Mouse (Mus musculus) hindbrain, embryonic 11.5 days (tissue): ENCODE measurements around the gene Eln. TPM values are rescaled to one million over a fixed set of nuclear protein-coding genes. Genes with fewer than 3 reads are reported as not detected.
A peak's percentile ranks its signal among the peaks of the same experiment; 100 is the strongest.

Experiments
- ATAC-seq: fragments of 200-750 bp; cut with Nextera tagmentation; 2 replicates; pipeline ENCODE4 v1.8.0; 2017; ENCODE audit warnings: mild to moderate bottlenecking, moderate TSS enrichment, moderate library complexity; ENCODE audit not compliant: low FRiP score
- DNase-seq: peaks from one replicate; pipeline ENCODE4 v3.0.0-alpha.2; 2015; ENCODE audit warnings: low spot score
- H3K27ac ChIP-seq: fragments of 300-500 bp; sonication (generic); 2 replicates; pipeline ENCODE4 v1.5.1; 2014; ENCODE audit warnings: mild to moderate bottlenecking, low read depth, low read length
- H3K27me3 ChIP-seq: fragments of 300-500 bp; sonication (generic); 2 replicates; pipeline ENCODE4 v1.6.1; 2014; ENCODE audit warnings: mild to moderate bottlenecking, low read length, moderate library complexity, mixed read lengths; ENCODE audit not compliant: control insufficient read depth, insufficient read depth
- H3K36me3 ChIP-seq: fragments of 300-500 bp; sonication (generic); 2 replicates; pipeline ENCODE4 v1.6.1; 2014; ENCODE audit warnings: mild to moderate bottlenecking, low read length, moderate library complexity, mixed read lengths; ENCODE audit not compliant: control insufficient read depth, insufficient read depth
- H3K4me1 ChIP-seq: fragments of 300-500 bp; sonication (generic); replicated peaks from 2 replicates; pipeline ENCODE4 v1.6.1; 2014; ENCODE audit warnings: low read length, mixed read lengths; ENCODE audit not compliant: control insufficient read depth, insufficient read depth
- H3K4me2 ChIP-seq: fragments of 300-500 bp; sonication (generic); replicated peaks from 2 replicates; pipeline ENCODE4 v1.6.1; 2014; ENCODE audit warnings: mild to moderate bottlenecking, low read depth, low read length
- H3K4me3 ChIP-seq: fragments of 300-500 bp; sonication (generic); 2 replicates; pipeline ENCODE4 v1.5.1; 2014; ENCODE audit warnings: low read depth, low read length
- H3K9ac ChIP-seq: fragments of 300-500 bp; sonication (generic); 2 replicates; pipeline ENCODE4 v1.6.1; 2014; ENCODE audit warnings: low read depth, low read length
- H3K9me3 ChIP-seq: fragments of 300-500 bp; sonication (generic); 2 replicates; pipeline ENCODE4 v1.6.1; 2016; ENCODE audit warnings: low read length; ENCODE audit not compliant: control insufficient read depth
- WGBS: fragments of 180-500 bp; shearing (Covaris S2); extraction: QIAGEN DNeasy Blood & Tissue Kit; methylation state at CpG from one replicate; pipeline ENCODE4 v1.1.7; 2014; 5-methylcytosine and 5-hydroxymethylcytosine counted together
- polyA plus RNA-seq: library from polyadenylated mRNA; unstranded; fragments of >200 nt; fragmentation: Nextera tagmentation; extraction: Ambion mirVana; gene quantifications from 2 replicates; pipeline ENCODE4 v1.2.1, GENCODE M21; 2014

Eln gene
- polyA plus RNA-seq, 1 experiment from 2014 or later: 1.7 TPM

- no peak overlapping the region for H3K4me2 ChIP-seq
- DNase-seq (no peak), ATAC-seq (no peak)
- no peaks in the 10 kb centered on the region for H3K9me3 ChIP-seq
- no peak overlapping the region for H3K4me3 ChIP-seq
- peak overlapping the region; percentile 83; the same call in 1 of the 2 replicates for H3K27ac ChIP-seq
- H3K9ac ChIP-seq: peak overlapping the region; percentile 23; the same call in 1 of the 2 replicates
- H3K27me3 ChIP-seq: no peaks in the 10 kb centered on the region
- peaks cover 18% of the 10 kb centered on the region for H3K4me1 ChIP-seq
- 63% methylated on average over 5 of the region's 5 CpGs for WGBS
- H3K36me3 ChIP-seq: no peaks in the 10 kb centered on the region
Observed at GRCm38 (mm10) chr5:134674977-134675376, 72.1 kb downstream of the Eln start.

- no peak overlapping the region for H3K4me3 ChIP-seq
- ATAC-seq: no peak
- DNase-seq: no peak
Observed at GRCm38 (mm10) chr5:134672611-134673010, 74.5 kb downstream of the Eln start.

GRCm38 (mm10) chr5:134672198-134672516 is 75.0 kb downstream of the Eln start:
- H3K4me3 ChIP-seq: no peak overlapping the region
- no peak for ATAC-seq
- peaks cover 18% of the 10 kb centered on the region for H3K4me1 ChIP-seq
- no peak overlapping the region for H3K4me2 ChIP-seq
- no peaks in the 10 kb centered on the region for H3K9me3 ChIP-seq
- peak overlapping the region; percentile 65 for H3K27ac ChIP-seq
- DNase-seq: no peak
- no peak overlapping the region for H3K9ac ChIP-seq
- H3K36me3 ChIP-seq: peaks cover 5% of the 10 kb centered on the region; the same call in 1 of the 2 replicates
- WGBS: 78% methylated on average over 1 of the region's 1 CpGs
- H3K27me3 ChIP-seq: no peaks in the 10 kb centered on the region

More at GRCm38 (mm10) chr5:134672611-134673010, 74.5 kb downstream of the Eln start:
- peaks cover 5% of the 10 kb centered on the region; the same call in 1 of the 2 replicates for H3K36me3 ChIP-seq
- 0 out of 2 replicates have a peak overlapping the region, but pooled peaks have one; percentile 65 for H3K27ac ChIP-seq
- no peaks in the 10 kb centered on the region for H3K9me3 ChIP-seq
- H3K27me3 ChIP-seq: no peaks in the 10 kb centered on the region
- H3K4me1 ChIP-seq: peaks cover 18% of the 10 kb centered on the region
- H3K9ac ChIP-seq: no peak overlapping the region
- WGBS: 93% methylated on average over 6 of the region's 6 CpGs
- no peak overlapping the region for H3K4me2 ChIP-seq

- H3K4me1 ChIP-seq: peaks cover 12% of the 10 kb centered on the region
- no peaks in the 10 kb centered on the region for H3K9me3 ChIP-seq
- ATAC-seq (peak; percentile 62; the same call in 1 of the 2 replicates), DNase-seq (peak; percentile 50)
- H3K4me2 ChIP-seq: no peak overlapping the region
- peak overlapping the region; percentile 65 for H3K27ac ChIP-seq
- H3K4me3 ChIP-seq: no peak overlapping the region
- WGBS: 54% methylated on average over 17 of the region's 17 CpGs
- no peaks in the 10 kb centered on the region for H3K27me3 ChIP-seq
- H3K9ac ChIP-seq: no peak overlapping the region
- peaks cover 5% of the 10 kb centered on the region; the same call in 1 of the 2 replicates for H3K36me3 ChIP-seq
Observed at GRCm38 (mm10) chr5:134671335-134672197, 75.6 kb downstream of the Eln start.

- no peak overlapping the region for H3K4me3 ChIP-seq
- 0 out of 2 replicates have a peak, but pooled peaks cover 5% of the 10 kb centered on the region for H3K4me1 ChIP-seq
- no peak for DNase-seq
- WGBS: 80% methylated on average over 20 of the region's 20 CpGs
- ATAC-seq: no peak
- no peak overlapping the region for H3K27ac ChIP-seq
- no peak overlapping the region for H3K4me2 ChIP-seq
- H3K27me3 ChIP-seq: no peaks in the 10 kb centered on the region
- no peaks in the 10 kb centered on the region for H3K9me3 ChIP-seq
- no peak overlapping the region for H3K9ac ChIP-seq
- peaks cover 6% of the 10 kb centered on the region; the same call in 1 of the 2 replicates for H3K36me3 ChIP-seq
Observed at GRCm38 (mm10) chr5:134669001-134669708, 78.0 kb downstream of the Eln start.

GRCm38 (mm10) chr5:134668495-134668894 is 78.6 kb downstream of the Eln start:
- H3K36me3 ChIP-seq: peaks cover 8% of the 10 kb centered on the region; the same call in 1 of the 2 replicates
- no peak overlapping the region for H3K27ac ChIP-seq
- no peak overlapping the region for H3K4me2 ChIP-seq
- DNase-seq (peak; percentile 76), ATAC-seq (0 out of 2 replicates have a peak, but pooled peaks have one; percentile 30)
- no peak overlapping the region for H3K9ac ChIP-seq
- no peaks in the 10 kb centered on the region for H3K27me3 ChIP-seq
- no peaks in the 10 kb centered on the region for H3K9me3 ChIP-seq
- 23% methylated on average over 8 of the region's 8 CpGs for WGBS
- H3K4me3 ChIP-seq: no peak overlapping the region
- H3K4me1 ChIP-seq: 0 out of 2 replicates have a peak, but pooled peaks cover 5% of the 10 kb centered on the region

GRCm38 (mm10) chr5:134656708-134657107 is 90.4 kb downstream of the Eln start:
- ATAC-seq (no peak), DNase-seq (no peak)
- no peaks in the 10 kb centered on the region for H3K4me1 ChIP-seq
- H3K9me3 ChIP-seq: no peaks in the 10 kb centered on the region
- no peak overlapping the region for H3K4me3 ChIP-seq
- no peaks in the 10 kb centered on the region for H3K27me3 ChIP-seq
- 84% methylated on average over 4 of the region's 4 CpGs for WGBS
- H3K27ac ChIP-seq: no peak overlapping the region
- H3K4me2 ChIP-seq: no peak overlapping the region
- peaks cover 3% of the 10 kb centered on the region; the same call in 1 of the 2 replicates for H3K36me3 ChIP-seq
- no peak overlapping the region for H3K9ac ChIP-seq
